Mouse (Mus musculus) liver, postnatal 0 days (tissue): ENCODE data around the gene Arx.

Experiments
- CTCF ChIP-seq: sonication (generic); IDR thresholded peaks from 2 replicates; pipeline ENCODE4 v1.5.1; 2016; ENCODE audit warnings: antibody characterized with exemption, low read depth
- EP300 ChIP-seq: IDR thresholded peaks from 2 replicates; pipeline ENCODE4 v1.6.1; 2016; ENCODE audit warnings: antibody characterized with exemption, low read depth, mild to moderate bottlenecking

DNA sequence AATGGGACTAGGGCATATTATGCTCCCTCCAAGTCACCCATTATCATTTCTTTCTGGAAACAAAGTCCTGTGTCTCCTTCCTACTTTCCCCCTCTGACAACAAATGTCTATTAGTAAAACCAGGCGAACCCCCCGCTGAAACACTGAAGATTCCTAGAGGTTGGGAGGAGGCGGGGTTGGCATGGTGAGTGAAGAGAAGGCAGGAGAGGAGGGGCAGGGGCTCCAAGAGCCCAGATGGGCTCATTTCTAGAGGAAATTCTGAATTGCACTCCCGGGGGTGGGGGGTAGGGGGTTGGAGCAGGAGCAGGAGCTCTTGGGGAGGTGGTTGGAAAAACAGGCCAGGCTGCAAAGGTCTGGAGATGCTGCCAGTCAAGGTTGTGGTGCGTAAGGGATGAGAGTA lies 9.6 kb downstream of the Arx start:
- TF ChIP-seq CTCF: no peak
- no peak for TF ChIP-seq EP300
